ENCODE assay signal across 10 mouse cellular contexts in genomic region chr2:170078442-170079017, GRCm38 (mm10).
DNase-seq lines count a peak whose midpoint lies in the region; ATAC-seq and TF ChIP-seq lines count a peak whose summit lies in the region.
"Had no signal": no experiment of that assay in that cellular context is flagged by ENCODE, and none has a peak within 500 bp of the region (broad histone marks: within the 10 kb centered on the region; RNA-seq: fewer than 3 reads in every experiment).

No protein-coding gene starts in this region.

- no peak overlapping the region for H3K4me2 ChIP-seq in intestine, embryonic 16.5 days (ENCODE audit: low read depth, low read length)
- H3K4me2 ChIP-seq: midbrain, embryonic 15.5 days had no signal

- ATAC-seq in intestine, embryonic 16.5 days: peak; percentile 37; the same call in 1 of the 2 replicates
- ATAC-seq: midbrain, embryonic 15.5 days had no signal

- H3K36me3 ChIP-seq in E14TG2a.4 (ENCODE audit: insufficient read depth, low read length): no peaks in the 10 kb centered on the region
- no peaks in the 10 kb centered on the region for H3K36me3 ChIP-seq in intestine, embryonic 16.5 days (ENCODE audit: control insufficient read depth, insufficient read depth, low read length)
- H3K36me3 ChIP-seq: hindbrain, embryonic 10.5 days; midbrain, embryonic 15.5 days had no signal

- intact Hi-C loops in left cerebral cortex, postnatal 14 days (cut with DNase I): no loop called here
- intact Hi-C loops in left cerebral cortex, postnatal 36 days (cut with DNase I): no loop called here

- 40% methylated on average over 15 of the region's 15 CpGs for WGBS in intestine, embryonic 16.5 days

- H3K27me3 ChIP-seq in E14TG2a.4 (ENCODE audit: insufficient read depth, low read length): peaks cover 6% of the 10 kb centered on the region
- H3K27me3 ChIP-seq in intestine, embryonic 16.5 days (replicated peaks; ENCODE audit: control insufficient read depth, insufficient read depth, low read length): no peaks in the 10 kb centered on the region
- H3K27me3 ChIP-seq: midbrain, embryonic 15.5 days had no signal

- TF ChIP-seq CTCF in E14TG2a.4 (conservative IDR thresholded peaks at IDR 0.05; ENCODE audit: low read length): peak; percentile 73

- H3K27ac ChIP-seq in intestine, embryonic 16.5 days (ENCODE audit: low read length): peak overlapping the region; percentile 8; the same call in 1 of the 2 replicates
- H3K27ac ChIP-seq: hindbrain, embryonic 10.5 days; midbrain, embryonic 15.5 days had no signal

- peaks cover 34% of the 10 kb centered on the region for H3K4me1 ChIP-seq in E14TG2a.4 (replicated peaks; ENCODE audit: low read depth, low read length)
- H3K4me1 ChIP-seq in intestine, embryonic 16.5 days (ENCODE audit: control insufficient read depth, insufficient read depth, low read length): peaks cover 8% of the 10 kb centered on the region
- H3K4me1 ChIP-seq: midbrain, embryonic 15.5 days had no signal

- DNase-seq in adrenal gland, postnatal 14 days: peak; percentile 31
- DNase-seq in adrenal gland, adult 8-10 months: no peak
- DNase-seq in left cerebral cortex, postnatal 14 days (ENCODE audit: low spot score in 2 of 2): peak; percentile 11 to 25
- DNase-seq in left cerebral cortex, postnatal 36 days (ENCODE audit: low spot score in 2 of 2): no peak
- no peak for DNase-seq in urinary bladder, postnatal 36 days (ENCODE audit: low spot score in 2 of 2)
- no peak for DNase-seq in c-Kit-positive CD71-positive TER-119-positive erythroid progenitor cells, embryonic 14.5 days (ENCODE audit: low spot score)

- peak overlapping the region; percentile 32 for H3K4me3 ChIP-seq in E14TG2a.4 (replicated peaks; ENCODE audit: low read length)
- no peak overlapping the region for H3K4me3 ChIP-seq in intestine, embryonic 16.5 days (ENCODE audit: low read length)
- H3K4me3 ChIP-seq: hindbrain, embryonic 10.5 days; midbrain, embryonic 15.5 days had no signal

- H3K9me3 ChIP-seq in E14TG2a.4 (ENCODE audit: low read length): no peaks in the 10 kb centered on the region
- H3K9me3 ChIP-seq in intestine, embryonic 16.5 days (ENCODE audit: control insufficient read depth, low read length): no peaks in the 10 kb centered on the region
- H3K9me3 ChIP-seq: hindbrain, embryonic 10.5 days; midbrain, embryonic 15.5 days had no signal

- H3K9ac ChIP-seq in intestine, embryonic 16.5 days (ENCODE audit: low read depth, low read length): no peak overlapping the region
- H3K9ac ChIP-seq: midbrain, embryonic 15.5 days had no signal

Comparison
In these comparisons a context has a peak if more than half of its experiments do, and no peak if none do; other contexts are left out.
1. DNase-seq: peak in adrenal gland, postnatal 14 days (single experiment) and left cerebral cortex, postnatal 14 days (2 of 2); none in adrenal gland, adult 8-10 months (single experiment), left cerebral cortex, postnatal 36 days (0 of 2), urinary bladder, postnatal 36 days (0 of 2) and c-Kit-positive CD71-positive TER-119-positive erythroid progenitor cells, embryonic 14.5 days (single experiment).